Comparison of ENCODE assay signal across 8 mouse cellular contexts in the genomic region with DNA sequence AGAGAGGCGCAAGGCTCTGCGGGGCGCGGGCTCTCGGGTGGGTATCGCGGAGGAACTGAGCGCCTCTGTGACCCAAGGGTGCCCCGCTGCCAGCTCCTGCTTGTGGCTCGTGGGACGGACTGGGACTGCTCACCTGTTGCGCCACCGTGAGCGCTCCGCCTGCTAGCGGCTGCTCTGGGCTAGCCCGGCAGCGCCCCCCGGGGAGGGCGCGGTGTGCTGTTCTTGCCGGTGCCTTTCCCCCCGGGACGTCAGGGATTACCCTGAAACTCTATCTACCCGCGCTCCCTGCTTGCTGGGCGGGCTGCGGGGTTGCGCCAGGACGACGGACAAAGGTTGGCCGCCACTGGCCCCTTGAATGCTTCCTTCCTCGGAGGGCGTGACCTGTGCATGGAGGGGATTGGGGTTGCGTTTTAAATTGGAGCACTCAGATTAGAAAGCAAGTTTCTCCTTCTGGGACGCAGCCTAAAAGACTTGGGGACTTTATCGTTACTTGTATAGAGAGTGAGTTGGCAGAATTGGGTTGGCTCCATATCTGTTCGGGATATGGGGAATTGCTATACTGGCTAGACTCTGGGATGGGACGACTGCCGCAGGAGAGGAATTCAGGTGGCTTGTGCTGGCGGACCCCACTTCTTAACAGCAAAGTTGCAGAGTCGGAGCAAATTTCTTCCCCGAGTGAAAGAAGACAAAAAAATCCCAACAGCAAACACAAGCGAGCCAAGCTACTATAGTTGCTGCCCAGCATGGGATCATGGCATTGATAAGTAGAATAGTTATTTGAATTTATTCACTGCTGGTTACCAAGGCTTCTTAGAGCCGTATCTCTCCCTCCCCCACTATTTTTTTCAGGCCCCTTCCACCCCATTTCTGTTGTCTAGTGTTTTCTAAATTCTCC. TPM values are rescaled to one million over a fixed set of nuclear protein-coding genes. Genes with fewer than 3 reads are reported as not detected.
DNase-seq lines count a peak whose midpoint lies in the region; ATAC-seq and TF ChIP-seq lines count a peak whose summit lies in the region.

No protein-coding gene starts in this region.

- H3K27ac ChIP-seq in forebrain, postnatal 0 days (ENCODE audit: low read depth, low read length), result peak overlapping the region; percentile 40; the same call in 1 of the 2 replicates
- peak overlapping the region; percentile 56 for H3K27ac ChIP-seq in hindbrain, embryonic 15.5 days (replicated peaks)
- peak overlapping the region; percentile 90 for H3K27ac ChIP-seq in liver, embryonic 13.5 days

- DNase-seq in cerebellum, postnatal 10 days, result peak; percentile 65 to 67
- DNase-seq in cerebellum, adult 9-10 months, result no peak
- peak; percentile 62 for DNase-seq in forebrain, postnatal 0 days
- peak; percentile 46 for DNase-seq in liver, embryonic 13.5 days
- peak; percentile 3 to 22 for DNase-seq in natural killer cell, adult 2 months (ENCODE audit: low spot score in 2 of 2)
- DNase-seq in layer of hippocampus, adult 18-20 months (ENCODE audit: low spot score in 2 of 2), result no peak

- no peaks in the 10 kb centered on the region for H3K27me3 ChIP-seq in forebrain, postnatal 0 days (ENCODE audit: insufficient read depth, low read length)
- H3K27me3 ChIP-seq in hindbrain, embryonic 15.5 days, result no peaks in the 10 kb centered on the region
- peaks cover 37% of the 10 kb centered on the region for H3K27me3 ChIP-seq in liver, embryonic 13.5 days

- H3K4me2 ChIP-seq in forebrain, postnatal 0 days (ENCODE audit: low read depth), result peak overlapping the region; percentile 97
- H3K4me2 ChIP-seq in hindbrain, embryonic 15.5 days, result peak overlapping the region; percentile 98
- peak overlapping the region; percentile 92 for H3K4me2 ChIP-seq in liver, embryonic 13.5 days

- H3K36me3 ChIP-seq in forebrain, postnatal 0 days (ENCODE audit: insufficient read depth), result no peaks in the 10 kb centered on the region
- H3K36me3 ChIP-seq in hindbrain, embryonic 15.5 days, result no peaks in the 10 kb centered on the region
- peaks cover 19% of the 10 kb centered on the region for H3K36me3 ChIP-seq in liver, embryonic 13.5 days

- no peaks in the 10 kb centered on the region for H3K9me3 ChIP-seq in forebrain, postnatal 0 days (ENCODE audit: low read length)
- no peaks in the 10 kb centered on the region for H3K9me3 ChIP-seq in hindbrain, embryonic 15.5 days
- H3K9me3 ChIP-seq in liver, embryonic 13.5 days (replicated peaks), result no peaks in the 10 kb centered on the region

- peak overlapping the region; percentile 64 for H3K9ac ChIP-seq in forebrain, postnatal 0 days
- peak overlapping the region; percentile 52 for H3K9ac ChIP-seq in hindbrain, embryonic 15.5 days
- peak overlapping the region; percentile 90 for H3K9ac ChIP-seq in liver, embryonic 13.5 days

- under 1% methylated on average over 45 of the region's 45 CpGs for WGBS in forebrain, postnatal 0 days
- WGBS in hindbrain, embryonic 15.5 days, result 0% methylated on average over 43 of the region's 45 CpGs
- under 1% methylated on average over 45 of the region's 45 CpGs for WGBS in liver, embryonic 13.5 days (ENCODE audit: insufficient replicate concordance)

- peak; percentile 61 for TF ChIP-seq CTCF in forebrain, postnatal 0 days (IDR thresholded peaks at IDR 0.05; ENCODE audit: low read depth)

- peak overlapping the region; percentile 64 for H3K4me3 ChIP-seq in forebrain, postnatal 0 days (ENCODE audit: low read depth, low read length)
- peak overlapping the region; percentile 77 for H3K4me3 ChIP-seq in hindbrain, embryonic 15.5 days
- peak overlapping the region; percentile 86 for H3K4me3 ChIP-seq in liver, embryonic 13.5 days (replicated peaks)

- ATAC-seq in activated CD4-positive, CD25-positive, alpha-beta regulatory T cell, adult 4 months, result peak; percentile 31
- ATAC-seq in forebrain, postnatal 0 days, result peak; percentile 67
- peak; percentile 55 for ATAC-seq in hindbrain, embryonic 15.5 days (ENCODE audit: low FRiP score, low read depth)
- peak; percentile 58 for ATAC-seq in liver, embryonic 13.5 days (ENCODE audit: low read depth)

- H3K4me1 ChIP-seq in forebrain, postnatal 0 days (ENCODE audit: insufficient read depth), result peaks cover 10% of the 10 kb centered on the region; the same call in 1 of the 2 replicates
- peaks cover 40% of the 10 kb centered on the region for H3K4me1 ChIP-seq in hindbrain, embryonic 15.5 days (replicated peaks)
- peaks cover 61% of the 10 kb centered on the region for H3K4me1 ChIP-seq in liver, embryonic 13.5 days (replicated peaks)

RNA-seq across cellular contexts. Expression of a gene that starts 1.3 kb away (rescaled TPM):
- polyA plus RNA-seq in activated CD4-positive, CD25-positive, alpha-beta regulatory T cell, adult 4 months (2017; shearing (Covaris generic)), result 100 to 1,000 TPM in 1 of 2 experiments, 10 to 100 TPM in 1; 85.7 to 107 TPM
- total RNA-seq in forebrain, postnatal 0 days (2014; rRNA removed), result 28.1 and 43.6 TPM in 2 replicates
- polyA plus RNA-seq in forebrain, postnatal 0 days (2015; fragmentation: Nextera tagmentation; extraction: Ambion mirVana), result 10.7 and 17.3 TPM in 2 replicates
- 20.5 and 26.8 TPM in 2 replicates for polyA plus RNA-seq in hindbrain, embryonic 15.5 days (2015; fragmentation: Nextera tagmentation; extraction: Ambion mirVana)
- 17.2 and 19.6 TPM in 2 replicates for polyA plus RNA-seq in liver, embryonic 13.5 days (2015; fragmentation: Nextera tagmentation; extraction: Ambion mirVana)
- total RNA-seq in layer of hippocampus, adult 18-20 months (2021), result 10 to 100 TPM; 23.6 to 28.3 TPM

Comparison
In these comparisons a context has a peak if more than half of its experiments do, and no peak if none do; other contexts are left out.
1. DNase-seq: peak in cerebellum, postnatal 10 days (2 of 2), forebrain, postnatal 0 days (single experiment), liver, embryonic 13.5 days (single experiment) and natural killer cell, adult 2 months (2 of 2); none in cerebellum, adult 9-10 months (single experiment) and layer of hippocampus, adult 18-20 months (0 of 2).
2. H3K27ac ChIP-seq: peak in every context shown above with its lines; median percentile 90 in liver, embryonic 13.5 days; 56 in hindbrain, embryonic 15.5 days; 40 in forebrain, postnatal 0 days.
3. Peak in every context shown above with its lines, with median percentiles within 50 percentile points of each other: ATAC-seq, H3K4me2 ChIP-seq, H3K4me3 ChIP-seq and H3K9ac ChIP-seq.